Mouse (Mus musculus): ENCODE results near the gene Dab1. TPM values are rescaled to one million over a fixed set of nuclear protein-coding genes. Genes with fewer than 3 reads are reported as not detected.

The Dab1 gene
- polyA plus RNA-seq, 1 experiment: 1.5 TPM

- TF ChIP-seq POLR2A (IDR thresholded peaks at IDR 0.05; ENCODE audit: borderline replicate concordance, control insufficient read depth, low read depth, low read length) (no peak), CTCF (IDR thresholded peaks at IDR 0.05; ENCODE audit: control insufficient read depth, insufficient read depth, low read length) (no peak)
- 51% methylated on average over 3 of the region's 3 CpGs for WGBS
- H3K4me1 ChIP-seq (ENCODE audit: control insufficient read depth, insufficient read depth, low read length): no peaks in the 10 kb centered on the region
- no peak overlapping the region for H3K4me3 ChIP-seq (replicated peaks; ENCODE audit: control insufficient read depth, low read depth, low read length)
- H3K27ac ChIP-seq (ENCODE audit: control insufficient read depth, insufficient read depth, low read depth, low read length, poor library complexity): no peak overlapping the region
Observed at GRCm38 (mm10) chr4:103922431-103922931, 303.3 kb downstream of the Dab1 start.

GRCm38 (mm10) chr4:103926682-103927081 is 307.5 kb downstream of the Dab1 start:
- H3K4me3 ChIP-seq (replicated peaks; ENCODE audit: control insufficient read depth, low read depth, low read length): no peak overlapping the region
- 70% methylated on average over 5 of the region's 5 CpGs for WGBS
- H3K27ac ChIP-seq (ENCODE audit: control insufficient read depth, insufficient read depth, low read depth, low read length, poor library complexity): no peak overlapping the region
- no peaks in the 10 kb centered on the region for H3K4me1 ChIP-seq (ENCODE audit: control insufficient read depth, insufficient read depth, low read length)
- no peak for TF ChIP-seq POLR2A (IDR thresholded peaks at IDR 0.05; ENCODE audit: borderline replicate concordance, control insufficient read depth, low read depth, low read length)
- no peak for TF ChIP-seq CTCF (IDR thresholded peaks at IDR 0.05; ENCODE audit: control insufficient read depth, insufficient read depth, low read length)

GRCm38 (mm10) chr4:103929631-103930030 is 310.5 kb downstream of the Dab1 start:
- no peak overlapping the region for H3K27ac ChIP-seq (ENCODE audit: control insufficient read depth, insufficient read depth, low read depth, low read length, poor library complexity)
- H3K4me3 ChIP-seq (replicated peaks; ENCODE audit: control insufficient read depth, low read depth, low read length): no peak overlapping the region
- H3K4me1 ChIP-seq (ENCODE audit: control insufficient read depth, insufficient read depth, low read length): no peaks in the 10 kb centered on the region
- TF ChIP-seq POLR2A (IDR thresholded peaks at IDR 0.05; ENCODE audit: borderline replicate concordance, control insufficient read depth, low read depth, low read length) (no peak), CTCF (IDR thresholded peaks at IDR 0.05; ENCODE audit: control insufficient read depth, insufficient read depth, low read length) (no peak)

- WGBS: 75% methylated on average over 3 of the region's 3 CpGs
- no peak overlapping the region for H3K4me3 ChIP-seq (replicated peaks; ENCODE audit: control insufficient read depth, low read depth, low read length)
Observed at GRCm38 (mm10) chr4:103934364-103934763, 315.2 kb downstream of the Dab1 start.

GRCm38 (mm10) chr4:103948255-103948654 is 329.1 kb downstream of the Dab1 start:
- Histone ChIP-seq H3K4me1 (ENCODE audit: control insufficient read depth, insufficient read depth, low read length) (no peaks in the 10 kb centered on the region), H3K27ac (ENCODE audit: control insufficient read depth, insufficient read depth, low read depth, low read length, poor library complexity) (no peak overlapping the region), H3K4me3 (replicated peaks; ENCODE audit: control insufficient read depth, low read depth, low read length) (no peak overlapping the region)
- 70% methylated on average over 3 of the region's 3 CpGs for WGBS
- TF ChIP-seq CTCF (IDR thresholded peaks at IDR 0.05; ENCODE audit: control insufficient read depth, insufficient read depth, low read length) (no peak), POLR2A (IDR thresholded peaks at IDR 0.05; ENCODE audit: borderline replicate concordance, control insufficient read depth, low read depth, low read length) (no peak)

More at GRCm38 (mm10) chr4:103934364-103934763, 315.2 kb downstream of the Dab1 start:
- Histone ChIP-seq H3K4me1 (ENCODE audit: control insufficient read depth, insufficient read depth, low read length) (no peaks in the 10 kb centered on the region), H3K27ac (ENCODE audit: control insufficient read depth, insufficient read depth, low read depth, low read length, poor library complexity) (no peak overlapping the region)
- no peak for TF ChIP-seq CTCF (IDR thresholded peaks at IDR 0.05; ENCODE audit: control insufficient read depth, insufficient read depth, low read length)
- TF ChIP-seq POLR2A (IDR thresholded peaks at IDR 0.05; ENCODE audit: borderline replicate concordance, control insufficient read depth, low read depth, low read length): no peak

- Histone ChIP-seq H3K4me3 (replicated peaks; ENCODE audit: control insufficient read depth, low read depth, low read length) (no peak overlapping the region), H3K4me1 (ENCODE audit: control insufficient read depth, insufficient read depth, low read length) (no peaks in the 10 kb centered on the region), H3K27ac (ENCODE audit: control insufficient read depth, insufficient read depth, low read depth, low read length, poor library complexity) (no peak overlapping the region)
- TF ChIP-seq CTCF (IDR thresholded peaks at IDR 0.05; ENCODE audit: control insufficient read depth, insufficient read depth, low read length) (no peak), POLR2A (IDR thresholded peaks at IDR 0.05; ENCODE audit: borderline replicate concordance, control insufficient read depth, low read depth, low read length) (no peak)
- WGBS: 67% methylated on average over 9 of the region's 9 CpGs
Observed at GRCm38 (mm10) chr4:103953652-103954220, 334.6 kb downstream of the Dab1 start.

- WGBS: 71% methylated on average over 7 of the region's 7 CpGs
- H3K4me1 ChIP-seq (ENCODE audit: control insufficient read depth, insufficient read depth, low read length): no peaks in the 10 kb centered on the region
- no peak for TF ChIP-seq POLR2A (IDR thresholded peaks at IDR 0.05; ENCODE audit: borderline replicate concordance, control insufficient read depth, low read depth, low read length)
Observed at GRCm38 (mm10) chr4:103961134-103962049, 342.2 kb downstream of the Dab1 start.

GRCm38 (mm10) chr4:103969906-103970305 is 350.7 kb downstream of the Dab1 start:
- TF ChIP-seq CTCF (IDR thresholded peaks at IDR 0.05; ENCODE audit: control insufficient read depth, insufficient read depth, low read length): no peak
- no peak for TF ChIP-seq POLR2A (IDR thresholded peaks at IDR 0.05; ENCODE audit: borderline replicate concordance, control insufficient read depth, low read depth, low read length)
- 73% methylated on average over 9 of the region's 9 CpGs for WGBS
- no peak overlapping the region for H3K27ac ChIP-seq (ENCODE audit: control insufficient read depth, insufficient read depth, low read depth, low read length, poor library complexity)
- H3K4me1 ChIP-seq (ENCODE audit: control insufficient read depth, insufficient read depth, low read length): no peaks in the 10 kb centered on the region
- no peak overlapping the region for H3K4me3 ChIP-seq (replicated peaks; ENCODE audit: control insufficient read depth, low read depth, low read length)

More at GRCm38 (mm10) chr4:103961134-103962049, 342.2 kb downstream of the Dab1 start:
- no peak overlapping the region for H3K4me3 ChIP-seq (replicated peaks; ENCODE audit: control insufficient read depth, low read depth, low read length)
- H3K27ac ChIP-seq (ENCODE audit: control insufficient read depth, insufficient read depth, low read depth, low read length, poor library complexity): no peak overlapping the region
